Mouse (Mus musculus) kidney, adult 11 months (tissue): Measurements from ENCODE around the gene Arhgef18.

ENCODE experiments used
- DNase-seq: peaks from one replicate; pipeline ENCODE4 v3.0.0; 2022

Arhgef18 gene

DNA sequence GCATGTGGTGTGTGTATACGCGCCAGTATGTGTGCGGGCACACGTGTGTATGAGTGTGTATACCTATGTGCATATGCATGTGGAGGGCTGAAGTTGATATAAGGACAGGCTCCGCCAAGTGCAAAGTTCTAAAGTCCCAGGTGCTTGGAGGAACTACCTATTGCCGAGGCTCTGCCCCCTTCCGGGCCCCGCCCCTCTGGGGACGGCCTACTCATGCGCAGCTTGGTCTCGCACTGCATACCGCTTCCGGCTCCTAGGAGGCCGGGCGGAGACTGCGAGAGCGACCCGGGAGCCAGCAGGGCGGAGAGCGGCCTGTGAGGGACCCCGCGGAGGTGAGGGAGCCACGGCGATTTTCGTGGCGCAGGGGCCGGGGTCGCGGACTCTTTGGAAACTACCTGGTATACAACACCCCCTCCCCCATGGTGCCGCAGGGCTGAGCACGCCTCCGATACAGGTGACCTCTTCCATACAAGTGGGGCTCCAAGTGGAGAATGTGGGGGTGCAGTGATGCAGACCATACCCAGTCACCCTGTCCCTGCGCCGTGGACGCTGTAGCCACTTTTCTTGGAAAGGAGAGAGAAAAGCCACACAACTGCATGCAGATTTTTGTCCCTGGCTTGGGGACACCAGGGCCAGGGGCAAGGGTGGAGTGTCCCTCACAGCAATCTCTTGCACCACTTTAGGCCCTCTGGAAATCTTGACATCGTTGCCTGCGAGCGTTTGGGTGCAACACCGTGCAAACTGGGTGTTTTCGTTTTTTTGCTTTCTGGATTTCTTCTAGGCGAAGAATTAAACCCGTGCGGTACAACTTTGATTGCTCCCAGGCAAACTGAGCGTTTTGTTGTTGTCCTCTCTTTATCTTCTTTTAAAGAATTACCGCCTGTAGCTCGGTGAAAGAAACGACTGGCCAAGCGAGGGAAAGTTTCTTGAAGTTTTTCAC is at the start of gene Arhgef18:
TSS of gene Arhgef18 (plus strand) at position 236 of the 940 bp plus-strand sequence.
- DNase-seq: peak; percentile 94

DNA sequence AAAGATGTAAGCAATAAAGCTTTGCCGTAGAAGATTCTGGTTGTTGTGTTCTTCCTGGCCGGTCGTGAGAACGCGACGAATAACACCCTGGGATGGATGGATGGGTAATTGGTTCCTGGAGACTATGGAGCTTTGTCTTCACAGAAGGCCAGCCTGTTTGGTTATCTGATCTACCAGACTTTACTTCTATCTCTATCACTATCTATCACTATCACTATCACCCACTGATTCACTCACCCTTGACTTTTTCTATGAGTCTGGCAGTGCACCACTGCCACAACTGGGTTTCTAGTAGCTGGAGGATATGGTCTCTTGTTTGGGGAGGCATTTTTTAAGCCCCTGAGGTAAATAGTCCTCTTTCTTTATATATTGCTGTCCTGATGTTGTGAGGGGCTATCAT is 47.5 kb upstream of the Arhgef18 start:
- DNase-seq: no peak

DNA sequence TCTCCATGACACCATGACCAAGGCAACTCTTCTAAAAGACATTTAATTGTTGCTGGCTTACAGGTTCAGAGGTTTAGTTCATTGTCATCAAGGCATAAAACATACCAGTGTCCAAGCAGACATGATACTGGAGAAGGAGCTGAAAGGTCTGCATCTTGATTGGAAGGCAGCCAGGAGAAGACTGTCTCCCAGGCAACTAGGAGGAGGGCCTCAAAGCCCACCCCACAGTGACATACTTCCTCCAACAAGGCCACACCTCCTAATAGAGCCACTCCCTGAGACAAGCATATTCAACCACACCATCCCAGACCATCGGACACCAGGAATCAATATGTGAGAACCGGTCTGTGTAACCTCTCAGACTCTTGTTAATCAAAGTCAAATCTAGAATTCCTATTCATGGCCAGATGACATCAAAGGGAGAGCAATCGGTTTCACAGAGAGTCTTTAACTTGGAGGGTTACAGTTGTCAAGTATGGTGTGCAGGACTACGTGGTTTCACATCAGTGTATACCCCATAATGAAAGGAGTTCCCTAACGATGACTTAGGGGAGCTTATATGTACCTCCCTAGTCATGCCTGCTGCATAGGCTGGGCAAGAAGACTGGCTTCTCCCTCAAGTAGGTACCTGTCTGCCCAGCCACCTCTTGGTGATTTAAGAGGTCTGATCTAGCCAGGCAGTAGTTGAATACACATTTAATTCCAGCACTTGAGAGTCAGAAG is 46.0 kb upstream of the Arhgef18 start:
- DNase-seq: no peak

DNA sequence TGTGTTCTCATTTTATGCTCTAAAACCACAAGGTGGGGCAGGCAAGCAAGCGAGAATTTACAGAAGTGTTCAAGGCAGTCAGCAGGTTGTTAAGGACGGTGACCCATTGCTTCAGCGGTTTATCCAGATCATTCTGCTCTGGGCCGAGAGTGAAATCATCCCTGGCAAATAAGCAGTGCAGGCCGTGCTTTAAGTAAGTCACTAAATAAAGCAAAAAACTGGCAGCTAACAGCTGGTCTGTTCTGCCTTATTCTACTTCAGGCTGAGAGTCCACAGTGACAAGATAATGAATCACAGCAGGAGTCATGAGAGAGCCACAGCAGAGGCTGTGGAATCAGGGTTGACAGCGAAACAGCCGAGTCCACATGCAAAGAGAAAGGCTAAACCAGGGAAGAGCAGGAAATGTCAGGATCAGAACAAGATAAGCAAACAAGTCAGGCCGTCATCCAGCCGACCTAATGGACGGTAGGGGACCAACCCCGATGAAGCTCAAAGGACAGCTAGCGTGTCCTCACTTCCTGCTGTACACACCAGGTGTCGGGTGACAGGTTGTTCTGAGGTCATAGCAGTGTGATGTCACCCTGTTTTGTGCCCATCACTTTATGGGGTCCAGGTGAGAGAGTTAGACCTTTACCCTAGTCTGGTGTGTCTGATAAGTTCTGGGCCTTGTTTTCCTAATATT is 44.5 kb upstream of the Arhgef18 start:
- no peak for DNase-seq

DNA sequence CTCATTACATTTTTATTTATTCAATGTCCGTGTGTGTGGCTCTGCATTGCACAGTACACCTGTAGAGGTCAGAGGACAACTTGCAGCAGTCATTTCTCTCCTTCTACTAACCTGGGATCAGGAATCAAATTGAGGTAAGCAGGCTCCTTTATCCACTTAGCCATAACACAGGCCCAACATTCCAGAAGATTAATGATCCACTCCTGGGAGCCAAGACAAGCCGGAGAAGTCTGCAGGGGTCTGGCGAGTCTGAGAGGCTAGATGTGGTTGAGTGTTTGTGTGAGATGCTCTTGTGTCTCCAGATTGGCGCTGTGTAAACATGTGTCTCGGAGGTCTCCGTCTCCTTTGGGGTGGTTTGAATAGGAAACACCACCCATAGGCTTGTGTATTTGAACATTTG is 42.1 kb upstream of the Arhgef18 start:
- no peak for DNase-seq

DNA sequence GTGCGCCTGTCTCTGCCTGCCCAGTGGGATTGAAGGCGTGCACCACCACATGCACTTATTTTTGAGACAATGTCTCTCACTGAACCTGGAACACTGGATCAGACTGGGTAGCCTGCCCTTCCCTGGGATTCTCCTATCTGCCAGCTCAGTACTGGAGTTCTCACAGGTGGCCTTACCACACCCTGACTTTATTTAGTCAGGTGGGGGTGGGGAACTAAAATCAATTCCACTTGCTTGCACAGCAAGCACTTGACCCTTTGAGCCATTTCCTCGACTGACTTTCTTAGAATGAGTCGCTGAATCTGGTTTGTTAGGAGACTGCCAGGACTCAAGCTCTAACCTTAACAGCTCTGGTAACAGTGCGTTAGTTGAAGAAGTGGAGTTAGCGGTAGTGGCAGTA is 40.1 kb upstream of the Arhgef18 start:
- DNase-seq: no peak

DNA sequence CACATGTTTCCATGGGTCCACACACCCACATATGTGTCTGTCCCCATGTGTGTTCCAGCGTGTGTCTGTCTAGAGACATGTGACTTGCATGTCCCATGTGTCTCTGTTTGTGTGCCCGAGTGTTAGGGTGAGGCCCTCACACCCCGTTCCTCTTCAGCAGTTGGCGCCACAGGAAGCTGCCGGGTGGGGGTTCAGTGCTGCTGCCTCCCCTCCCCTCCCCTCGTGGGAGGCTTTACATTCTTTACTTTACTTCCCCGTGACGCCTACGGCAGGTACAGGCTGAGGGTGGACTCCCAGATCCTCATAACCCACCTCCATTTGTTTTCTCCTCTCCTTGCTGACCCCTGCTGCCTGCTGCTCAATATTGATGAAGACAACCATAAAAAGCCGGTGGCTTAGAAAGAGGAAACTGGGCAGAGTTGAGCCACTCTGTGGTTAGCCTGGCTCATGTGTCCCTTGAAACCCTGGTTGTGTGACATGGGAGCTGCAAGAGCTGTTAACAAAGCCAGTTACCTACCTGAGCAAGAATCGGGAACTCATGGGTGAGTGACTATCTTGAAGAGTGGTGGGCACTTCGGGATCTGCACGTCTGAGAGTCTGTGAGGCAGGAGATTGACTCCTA is 39.5 kb upstream of the Arhgef18 start, which contains the start of gene A430078G23Rik:
TSS of gene A430078G23Rik (plus strand) at position 227 of the 622 bp plus-strand sequence.
- no peak for DNase-seq

DNA sequence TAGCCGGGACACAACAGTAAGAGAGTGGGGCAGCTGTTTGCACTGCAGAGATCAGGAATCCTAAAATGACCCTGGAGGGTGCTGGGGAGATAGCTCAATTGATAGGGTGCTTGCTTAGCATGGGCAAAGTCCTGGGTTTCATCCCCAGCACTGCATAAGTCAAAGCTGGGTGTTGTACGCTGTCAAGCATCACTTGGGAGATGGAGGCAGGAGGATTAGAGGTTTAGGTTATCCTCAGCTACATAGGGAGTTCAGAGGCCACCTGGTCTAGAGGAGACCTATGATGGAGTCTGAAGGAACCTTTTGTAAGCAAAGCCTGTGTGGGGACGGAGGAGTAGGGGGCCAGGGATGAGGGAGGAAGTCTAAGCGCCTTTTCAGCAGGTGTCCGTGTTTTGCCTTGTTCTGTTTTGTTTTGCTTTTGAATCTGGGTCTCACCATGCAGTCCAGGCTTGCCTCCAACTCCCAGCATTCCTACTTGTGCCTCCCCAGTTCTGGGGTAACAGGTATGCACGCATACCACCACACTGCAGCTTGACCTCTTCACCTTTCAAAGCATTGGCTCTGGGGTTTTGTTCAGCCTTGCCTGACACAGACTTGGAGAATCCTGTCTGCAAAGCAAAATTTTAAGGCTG is 38.9 kb upstream of the Arhgef18 start:
- no peak for DNase-seq

DNA sequence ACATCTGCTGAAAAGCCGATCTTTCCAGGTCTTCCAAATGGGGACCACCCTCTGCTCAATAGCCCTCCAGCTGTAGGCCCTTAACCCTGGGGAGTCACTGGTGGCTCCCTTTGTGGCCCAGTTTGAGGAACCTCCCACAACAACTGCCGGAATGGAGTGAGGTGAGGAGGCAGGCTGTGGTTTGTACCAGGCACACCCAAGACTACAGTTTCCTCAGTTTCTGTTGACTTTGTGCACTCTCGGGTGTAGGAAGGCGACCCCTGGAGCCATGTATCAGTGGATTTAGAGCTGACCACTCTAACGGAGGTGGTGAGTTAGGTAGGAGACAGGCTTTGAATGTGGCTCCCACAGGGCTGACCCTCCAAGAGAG is 38.4 kb upstream of the Arhgef18 start:
- DNase-seq: no peak

DNA sequence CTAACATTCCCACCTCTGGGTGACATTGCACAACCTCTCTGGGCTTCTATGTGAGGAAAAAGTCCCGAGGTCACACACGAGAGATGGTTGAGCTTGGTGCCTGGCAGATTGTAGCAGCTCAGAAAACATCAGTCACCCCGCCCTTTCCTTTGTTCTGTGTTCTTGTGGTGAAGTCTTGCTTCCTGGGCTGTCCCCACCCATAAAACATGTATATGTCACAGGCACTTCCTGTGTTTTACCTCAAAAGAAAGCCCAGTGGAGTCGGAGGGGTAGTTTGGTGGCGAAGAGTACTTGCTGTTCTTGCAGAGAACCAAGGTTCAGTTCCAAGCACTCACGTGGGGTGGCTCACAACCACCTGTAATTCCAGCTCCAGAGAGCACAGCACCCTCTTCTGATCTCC is 37.2 kb upstream of the Arhgef18 start:
- no peak for DNase-seq

DNA sequence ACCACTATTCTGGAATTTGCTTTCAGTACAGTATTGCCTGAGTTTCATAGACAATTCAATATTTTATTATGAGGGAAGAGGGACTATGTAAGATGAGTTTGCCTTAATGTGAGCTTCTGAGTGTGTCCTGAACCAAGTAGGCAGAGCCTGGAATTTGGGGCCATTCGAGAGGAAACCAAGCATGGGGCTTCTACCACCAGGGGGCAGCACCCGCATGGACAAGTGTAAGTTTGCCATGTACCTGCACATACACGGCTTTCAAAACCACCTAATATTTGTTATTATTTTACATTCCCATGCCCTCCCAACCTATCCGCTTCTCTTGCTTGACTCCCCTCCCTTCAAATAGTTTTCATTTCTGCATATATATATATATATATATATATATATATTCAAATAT is 34.7 kb upstream of the Arhgef18 start:
- peak; percentile 67 for DNase-seq

DNA sequence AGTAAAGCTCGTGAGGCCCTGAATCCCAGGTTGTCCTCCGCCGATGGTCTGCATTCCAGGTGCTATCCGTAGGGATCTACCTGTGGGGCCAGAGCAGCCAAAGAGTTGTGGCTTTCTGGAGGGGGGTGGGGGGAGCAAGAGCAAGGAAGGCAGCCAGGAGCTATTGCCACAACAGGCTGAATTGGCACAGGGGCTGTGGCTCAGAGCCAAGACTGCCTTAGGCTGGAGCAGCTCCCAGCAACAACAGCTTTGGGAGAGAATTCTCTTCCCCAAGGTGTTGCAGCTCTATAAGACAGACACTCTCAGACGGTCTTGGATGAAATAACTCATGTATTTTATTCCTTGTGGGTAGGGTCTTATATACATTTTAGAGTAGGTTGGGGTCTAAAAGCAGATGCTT is 25.7 kb upstream of the Arhgef18 start:
- DNase-seq: no peak

DNA sequence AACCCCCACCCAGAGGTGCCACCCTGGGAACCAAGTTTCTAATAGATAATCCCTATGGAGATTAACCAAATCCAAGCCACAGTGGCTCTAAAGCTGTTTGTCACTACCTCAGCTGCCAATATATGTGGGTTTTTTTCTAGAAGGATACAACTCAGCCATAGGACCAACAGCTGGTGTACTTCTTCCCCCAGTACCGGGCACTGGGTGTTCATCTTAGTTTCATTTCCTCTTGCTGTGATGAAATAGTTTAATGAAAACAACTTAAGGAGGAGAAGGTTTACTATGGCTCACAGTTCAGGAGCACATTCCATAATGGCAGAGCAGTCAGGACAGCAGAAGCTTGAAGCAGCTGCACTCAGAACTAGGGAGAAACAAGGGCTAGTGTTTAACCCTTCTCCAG is 24.7 kb upstream of the Arhgef18 start:
- DNase-seq: no peak

DNA sequence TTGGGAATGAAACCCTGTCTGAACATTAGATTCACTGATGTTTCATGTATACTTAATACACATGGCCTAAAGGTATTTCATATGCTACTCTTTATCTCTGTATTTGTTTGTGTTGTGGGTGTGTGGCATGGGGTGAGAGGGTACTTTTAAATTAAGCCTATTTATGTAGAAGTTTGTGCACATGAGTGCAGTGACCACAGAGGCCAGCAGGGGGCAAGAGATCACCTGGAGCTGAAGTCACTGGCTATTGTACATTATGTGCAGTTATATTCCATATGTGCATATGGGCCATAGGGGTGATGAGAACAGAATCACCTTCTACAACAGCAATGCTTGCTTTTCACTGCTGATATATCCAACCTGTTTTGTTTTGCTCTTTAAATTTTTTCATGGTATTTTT is 17.1 kb upstream of the Arhgef18 start:
- no peak for DNase-seq

DNA sequence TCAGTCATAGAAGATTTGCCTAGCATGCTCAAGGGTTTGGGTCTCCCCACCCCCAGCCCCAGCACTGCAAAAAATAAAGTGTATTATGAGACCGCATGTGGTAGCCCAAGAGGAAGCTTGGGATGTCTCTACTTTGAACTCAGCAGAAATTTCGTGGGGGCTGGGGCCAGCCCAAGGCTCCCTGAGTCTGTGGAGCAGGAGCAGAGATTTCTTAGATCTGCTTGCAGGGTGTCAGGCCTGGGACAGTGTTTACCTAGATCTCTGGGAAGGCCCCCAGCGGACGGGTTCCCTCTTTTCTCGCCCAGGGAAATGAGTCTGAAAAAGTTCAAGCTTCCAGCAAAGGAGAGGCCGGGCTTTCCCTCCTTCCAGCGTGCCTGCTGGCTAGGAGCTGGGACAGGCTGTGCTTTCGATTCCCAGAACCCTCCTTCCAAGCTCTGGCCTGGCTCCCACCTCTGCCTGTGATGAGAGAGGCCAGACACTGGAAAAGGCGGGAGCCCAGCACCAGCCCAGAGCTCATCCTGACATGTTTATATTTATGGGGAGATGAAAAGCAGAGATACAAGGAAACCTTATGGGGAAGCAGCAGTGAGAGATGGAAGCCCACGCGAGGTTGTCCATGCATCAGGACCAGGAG is 16.0 kb upstream of the Arhgef18 start:
- no peak for DNase-seq

DNA sequence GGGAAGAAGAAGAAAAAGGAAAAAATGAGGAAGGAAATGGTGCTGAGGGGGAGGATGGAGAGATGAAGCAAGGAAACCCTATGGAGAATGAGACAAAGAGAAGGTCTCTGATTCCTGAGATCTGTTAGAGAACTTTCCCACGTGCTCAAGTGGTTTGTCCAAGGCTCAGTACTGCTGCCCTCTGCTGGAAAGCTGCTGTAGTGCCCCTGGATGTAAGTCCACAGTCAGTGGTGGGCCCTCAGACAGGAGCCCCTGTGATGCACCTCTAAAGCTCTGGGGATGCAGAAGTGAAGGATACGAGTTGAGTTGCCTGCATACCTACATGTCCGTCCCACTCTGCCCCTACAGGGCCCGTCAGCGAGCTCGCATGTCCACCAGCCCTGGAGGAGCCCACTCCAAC is 5.5 kb upstream of the Arhgef18 start:
- peak; percentile 50 for DNase-seq

DNA sequence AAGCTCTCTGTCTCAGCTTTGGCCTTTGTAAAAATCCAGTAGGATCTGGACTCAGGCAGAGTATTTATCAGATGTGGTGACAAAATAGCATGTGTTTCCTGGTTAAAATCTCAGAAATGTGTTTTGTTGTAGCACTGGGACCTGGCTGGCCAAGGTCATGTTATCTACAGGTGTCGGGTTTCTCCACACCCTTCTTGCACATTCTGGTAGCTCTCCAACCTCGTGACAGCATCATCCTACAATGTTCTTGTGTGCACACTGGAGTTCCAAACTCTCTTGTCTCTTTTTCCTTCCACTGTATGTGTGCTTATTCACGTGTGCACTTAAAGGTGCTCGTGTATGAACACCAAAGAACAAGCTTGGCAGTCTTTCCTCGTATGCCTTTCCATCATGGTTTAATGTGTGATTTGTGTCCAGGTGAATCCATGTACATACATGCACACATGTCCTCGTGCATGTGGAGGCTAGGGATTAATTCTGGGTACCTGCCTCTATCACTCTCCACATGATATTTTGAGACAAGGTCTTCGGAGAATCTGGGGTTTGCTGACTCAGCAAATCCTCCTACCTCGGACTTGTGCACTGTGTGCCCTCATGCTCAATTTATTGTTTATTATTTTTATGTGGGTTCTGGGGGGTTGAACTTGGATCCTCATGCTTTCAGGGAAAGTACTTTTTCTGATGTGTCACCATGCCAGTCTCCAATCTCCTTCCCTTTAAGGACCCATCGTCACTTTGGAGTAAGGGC is 4.0 kb upstream of the Arhgef18 start:
- DNase-seq: no peak

DNA sequence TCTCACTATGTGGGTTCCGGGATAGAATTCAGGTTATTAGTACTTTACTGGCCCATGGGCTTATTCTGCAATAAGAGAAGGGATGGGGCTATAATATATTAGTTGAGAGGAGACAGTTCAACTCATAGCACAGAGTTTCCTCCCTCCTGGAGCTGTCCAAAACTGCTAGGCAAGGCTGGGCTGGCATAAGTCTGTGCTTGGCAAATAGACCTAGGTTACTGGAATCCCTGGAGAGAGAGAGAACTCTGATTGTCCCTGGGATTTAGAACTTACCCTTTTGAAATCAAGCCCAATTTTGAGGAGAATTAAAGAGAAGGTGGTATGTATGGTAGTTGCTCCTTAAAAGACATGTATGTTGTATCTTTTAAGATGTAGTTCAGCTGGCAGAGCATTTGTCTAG is 3.3 kb upstream of the Arhgef18 start:
- no peak for DNase-seq

DNA sequence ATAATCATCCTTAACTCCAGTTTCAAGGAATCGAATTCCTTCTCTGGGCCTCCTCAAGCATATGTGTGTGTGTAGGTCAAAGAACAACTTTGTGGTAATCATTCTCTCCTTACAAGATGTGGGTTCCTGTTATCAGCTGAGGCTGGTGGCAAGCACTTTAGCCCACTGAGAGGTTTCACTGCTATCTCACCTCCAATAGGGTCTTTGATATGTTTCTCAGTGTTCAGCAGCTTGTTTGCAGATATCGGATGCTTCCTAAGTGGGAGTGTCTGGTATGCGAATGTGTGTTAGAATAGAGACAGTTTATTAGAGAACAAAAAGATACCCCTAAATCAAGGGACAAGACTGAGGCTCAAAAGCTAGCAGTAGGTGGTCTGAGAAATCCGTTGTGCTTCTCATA is 513 bp upstream of the Arhgef18 start:
- no peak for DNase-seq

DNA sequence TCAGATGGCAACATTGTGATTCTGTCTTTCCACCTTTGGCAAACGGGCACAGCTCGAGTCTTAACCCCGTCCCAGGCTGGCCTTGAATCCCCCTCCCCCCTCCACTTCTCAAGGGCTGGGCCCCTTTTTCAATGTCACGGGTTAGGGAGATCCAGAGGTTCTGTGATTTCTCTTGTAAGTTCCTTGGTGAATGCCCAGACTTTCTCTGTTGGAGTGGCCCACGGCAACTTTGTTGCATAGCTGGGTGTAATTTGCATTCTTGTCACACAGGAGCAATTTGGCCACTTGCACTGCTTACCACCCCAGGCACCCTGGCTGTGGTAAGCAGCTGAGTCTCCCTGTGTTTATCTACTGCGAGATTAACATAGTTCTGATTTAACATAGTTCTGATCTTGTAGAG is 1.8 kb downstream of the Arhgef18 start:
- peak; percentile 87 for DNase-seq

DNA sequence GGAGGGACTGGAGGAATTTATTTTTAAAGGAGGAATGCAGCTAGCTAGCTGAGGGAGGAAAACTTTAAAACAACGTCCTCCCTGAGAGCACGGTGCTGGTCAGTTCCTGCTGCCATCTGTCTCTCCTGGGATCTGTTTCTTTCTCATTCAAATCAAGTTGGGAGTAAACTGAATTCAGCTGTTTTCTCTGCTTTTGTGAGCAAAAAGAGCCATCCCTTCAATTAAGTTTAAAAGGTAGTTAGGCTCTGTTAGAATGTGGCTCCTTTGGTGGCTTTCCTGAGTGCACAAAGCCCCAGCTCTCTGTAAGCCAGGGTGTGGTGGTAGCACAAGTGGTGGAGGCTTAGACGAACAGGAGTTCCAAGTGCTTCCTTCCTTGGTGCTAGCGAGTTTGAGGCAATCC is 2.4 kb downstream of the Arhgef18 start:
- DNase-seq: no peak
